Mouse (Mus musculus): ENCODE data around the gene Dnajc5.

GRCm38 (mm10) chr2:181591528-181592085, 71.3 kb downstream of the Dnajc5 start, which contains the start of gene Prpf6:
- TF ChIP-seq EP300 (IDR thresholded peaks at IDR 0.05; ENCODE audit: low read depth) (no peak), CTCF (IDR thresholded peaks at IDR 0.05; ENCODE audit: low read depth) (no peak)

Measured in heart, postnatal 0 days (tissue).